Mouse (Mus musculus) cerebellum, adult 11-12 months (tissue): ENCODE measurements around the gene Hdgfl3.

ENCODE experiments used
- DNase-seq: peaks from one replicate; pipeline ENCODE4 v3.0.0; 2022

The Hdgfl3 gene

DNA sequence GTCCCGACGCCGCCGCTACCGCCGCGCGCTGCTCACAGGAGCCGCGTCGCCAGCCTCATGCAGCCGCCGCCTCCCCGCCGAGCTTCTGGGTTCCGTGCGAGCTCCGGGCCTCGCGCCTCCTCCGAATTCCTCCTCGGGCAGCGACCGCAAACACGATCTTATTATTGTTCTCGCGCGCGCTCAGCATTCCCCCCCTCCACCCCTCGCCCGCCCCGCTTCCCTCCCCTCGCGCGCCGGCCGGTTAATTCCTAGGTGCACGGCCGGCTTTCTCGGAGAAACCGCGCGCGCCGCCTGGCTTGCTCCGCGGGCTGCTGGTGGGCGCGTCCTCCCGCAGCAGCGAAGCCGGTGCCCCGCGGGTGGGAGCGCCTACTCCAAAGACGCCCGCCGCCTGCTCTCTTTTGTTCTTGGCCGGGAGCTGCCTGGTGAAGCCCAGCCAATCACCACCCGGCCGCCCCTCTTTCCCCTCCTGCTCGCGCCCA is at the start of gene Hdgfl3:
Gene Hdgfl3, minus strand, starts transcription at position 207 of the 479 bp plus-strand sequence.
- DNase-seq, result peak; percentile 86

DNA sequence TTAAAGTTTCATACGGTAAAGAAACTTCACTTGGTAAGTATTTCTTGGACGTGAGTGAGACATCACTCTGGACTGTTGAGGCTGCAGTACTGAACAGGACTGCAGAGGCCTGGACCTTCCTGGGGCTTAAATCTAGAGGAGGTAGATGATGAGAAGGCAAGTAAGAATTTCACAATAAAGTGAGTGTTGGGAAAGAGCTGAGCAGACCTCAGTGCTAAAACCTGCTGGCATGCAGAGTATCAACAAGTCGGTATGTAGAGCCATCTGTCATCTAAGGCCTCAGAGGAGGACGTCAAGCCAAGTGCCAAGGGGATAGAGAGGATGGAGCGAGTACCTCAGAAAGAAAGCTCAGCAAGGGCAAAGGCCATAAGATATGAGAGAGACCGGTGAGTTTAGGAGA is 49.4 kb upstream of the Hdgfl3 start:
- DNase-seq, result no peak

DNA sequence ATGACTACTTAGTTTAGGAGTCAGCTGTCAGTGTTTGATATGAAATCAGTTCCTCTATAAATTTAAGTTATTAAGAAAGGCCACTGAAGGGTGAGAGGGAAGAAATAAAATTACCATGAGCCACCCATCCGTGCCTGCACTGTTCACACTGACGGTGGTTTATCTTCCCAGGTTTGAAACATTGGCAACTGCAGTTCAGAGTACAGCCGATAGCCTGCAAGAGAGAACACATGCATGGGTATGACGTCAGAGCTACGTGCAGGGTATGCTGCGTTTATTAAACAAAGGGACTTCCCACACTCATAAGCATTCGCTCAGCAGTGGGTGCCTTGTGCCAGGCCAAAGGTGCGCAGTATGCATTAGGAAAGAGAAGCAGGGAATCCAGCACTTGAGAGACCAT is 44.0 kb upstream of the Hdgfl3 start:
- DNase-seq, result no peak

DNA sequence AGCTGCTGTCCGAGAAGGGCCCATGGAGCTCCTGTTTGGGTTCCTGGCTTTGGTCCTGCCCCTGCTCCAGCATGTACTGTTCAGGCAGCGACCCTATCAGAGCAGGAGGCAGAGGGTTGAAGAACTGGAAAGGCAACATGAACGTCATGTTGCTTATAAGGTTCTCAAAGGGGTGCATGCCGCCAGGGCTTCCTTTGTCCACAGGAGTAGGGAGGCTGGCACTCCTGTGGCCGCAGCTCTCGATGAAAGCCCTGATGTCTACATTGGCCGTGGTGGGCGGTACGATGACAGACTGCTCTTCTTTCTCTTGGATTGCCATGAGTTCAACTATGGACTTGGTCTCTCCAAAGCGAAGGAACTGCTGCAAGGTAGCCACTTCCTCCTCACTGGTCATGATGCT is 40.3 kb upstream of the Hdgfl3 start:
- no peak for DNase-seq

DNA sequence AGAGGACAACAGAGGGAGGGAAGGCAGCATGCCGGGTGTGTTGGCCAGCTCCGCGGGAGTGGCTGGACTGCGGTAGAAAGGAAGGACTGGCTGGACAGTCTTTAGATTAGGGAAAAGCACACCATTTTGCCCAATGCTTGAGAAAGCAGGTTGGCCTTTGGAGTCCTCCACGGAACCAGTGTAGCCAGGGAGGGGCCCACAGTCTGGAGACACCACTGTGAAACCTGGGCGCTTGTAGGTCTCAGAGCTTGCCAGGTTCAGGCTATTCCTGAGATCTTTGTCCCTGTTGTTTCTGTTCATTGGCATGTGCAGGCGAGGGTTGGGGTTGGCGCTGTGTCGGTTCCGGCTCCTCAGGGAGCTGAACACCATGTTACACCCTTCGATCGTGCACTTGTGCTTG is 39.7 kb upstream of the Hdgfl3 start:
- DNase-seq, result no peak

DNA sequence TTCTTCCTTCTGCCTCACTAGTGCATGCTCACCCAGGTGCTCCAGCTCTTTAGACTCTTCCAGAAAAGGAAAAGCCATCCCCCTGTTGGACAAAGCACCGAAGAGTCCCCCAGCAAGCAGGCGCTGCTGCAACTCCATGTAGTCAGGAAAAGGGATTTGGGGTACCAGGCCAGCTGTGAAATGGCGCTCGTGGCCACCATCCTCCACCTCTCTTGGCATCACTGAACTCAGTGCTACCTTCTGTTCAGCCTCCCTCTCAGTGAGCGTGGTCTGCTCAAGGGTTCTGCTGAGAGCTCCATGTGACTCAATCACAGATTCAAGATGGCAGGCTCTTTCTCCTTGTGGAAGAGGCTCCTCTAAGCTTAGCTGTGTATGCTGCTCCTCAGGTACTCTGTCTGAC is 39.1 kb upstream of the Hdgfl3 start:
- DNase-seq, result no peak

DNA sequence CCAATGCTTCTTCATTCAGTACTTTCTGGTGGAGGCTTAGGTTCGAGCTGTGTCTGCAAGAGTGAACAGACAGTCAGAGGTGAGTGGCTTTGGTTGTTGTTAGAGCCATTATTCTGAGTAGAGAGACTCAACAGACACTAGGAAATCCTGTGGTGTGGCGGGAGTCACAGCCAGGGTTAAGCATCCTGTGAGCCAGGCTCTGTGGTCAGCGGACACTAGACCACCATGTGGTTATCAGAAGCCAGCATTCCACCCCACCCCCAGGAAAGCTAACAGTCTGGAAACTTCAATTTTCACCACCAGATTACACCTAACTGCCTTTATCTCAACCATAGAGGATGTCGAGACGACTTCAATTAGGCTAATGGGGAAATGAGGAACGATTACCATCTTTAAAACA is 34.7 kb upstream of the Hdgfl3 start:
- no peak for DNase-seq

DNA sequence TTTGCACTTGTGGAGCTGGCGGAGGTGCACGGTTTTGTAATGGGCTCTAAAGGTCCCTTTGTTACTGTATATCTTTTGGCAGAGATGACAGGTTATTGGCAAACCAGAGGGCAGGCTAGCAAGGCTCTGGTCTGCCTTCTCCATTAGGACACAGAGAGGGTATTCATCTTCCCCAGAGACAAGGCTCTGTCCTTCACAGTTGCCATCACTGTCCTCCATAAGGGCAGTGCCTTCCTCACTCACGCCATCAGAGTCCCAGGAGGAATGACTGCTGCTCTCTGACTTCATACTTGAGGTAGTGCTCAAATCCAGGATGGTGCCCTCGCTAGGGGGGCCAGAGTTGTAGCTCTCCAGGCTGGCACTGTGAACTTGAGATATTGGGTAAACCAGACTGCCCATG is 34.2 kb upstream of the Hdgfl3 start:
- no peak for DNase-seq

DNA sequence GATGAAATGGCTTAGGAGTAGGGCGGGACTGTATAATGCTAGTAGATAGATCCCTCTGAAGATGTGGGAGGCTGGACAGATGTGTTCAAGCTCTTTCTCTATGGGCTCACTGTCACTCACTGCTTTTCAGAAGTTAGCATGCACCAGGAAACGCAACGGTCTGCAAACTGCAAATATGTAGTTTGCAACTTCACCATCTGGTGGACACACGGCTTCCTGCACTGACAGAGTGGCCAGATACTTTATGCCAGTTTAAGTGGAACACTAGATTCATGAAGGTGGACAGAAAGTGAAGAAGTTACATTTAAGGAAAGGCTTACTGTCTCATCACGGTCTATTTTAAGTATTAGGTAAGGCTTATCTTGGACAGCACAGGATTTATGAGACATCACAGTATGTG is 31.9 kb upstream of the Hdgfl3 start:
- no peak for DNase-seq

DNA sequence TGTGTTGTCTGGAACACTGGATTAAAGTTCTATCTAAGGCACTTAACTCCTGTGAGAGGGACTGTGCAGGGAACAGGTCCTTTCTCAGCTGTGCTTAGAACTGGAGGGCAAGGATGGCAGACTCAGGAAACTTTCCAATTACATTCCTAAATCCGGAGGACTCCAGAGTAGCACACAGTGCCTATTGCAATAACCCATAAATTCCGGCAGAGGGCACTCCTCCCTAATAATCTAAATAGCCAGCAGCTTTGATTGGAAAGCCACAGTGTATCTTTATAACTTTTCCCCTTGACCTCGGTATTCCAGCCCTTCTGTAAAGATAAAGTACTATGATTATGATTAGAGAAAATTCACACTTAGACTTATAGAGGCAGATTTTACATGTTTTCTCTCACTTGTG is 25.4 kb upstream of the Hdgfl3 start:
- no peak for DNase-seq

DNA sequence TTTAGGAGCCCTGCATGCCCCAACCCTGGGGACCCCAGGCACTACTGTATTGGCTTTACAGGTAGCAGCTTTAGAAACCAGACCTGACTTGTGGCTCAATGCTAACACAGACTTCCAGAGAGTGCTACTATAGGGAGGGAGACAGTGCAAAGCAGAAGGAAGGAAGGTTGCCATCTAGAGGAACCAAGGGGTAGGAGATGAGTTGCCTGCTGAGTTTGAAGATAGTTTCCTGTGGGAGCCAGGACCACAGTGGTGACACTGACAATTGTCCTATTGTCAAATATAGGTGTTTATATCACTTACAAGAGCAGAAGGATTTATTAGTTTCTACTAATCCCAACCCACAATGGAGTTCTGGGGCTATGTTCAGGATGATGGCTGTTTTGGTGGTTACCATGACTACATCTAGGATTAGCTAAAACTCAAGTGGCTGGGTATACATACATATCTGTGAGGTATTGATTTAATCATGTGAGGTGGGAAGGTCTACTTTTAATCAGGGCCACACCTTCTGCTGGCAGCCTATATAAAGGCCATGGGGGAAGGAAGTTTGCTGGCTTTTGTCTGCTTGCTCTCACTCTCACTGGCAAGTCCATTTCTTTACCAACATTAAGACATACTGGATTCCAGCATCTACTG is 20.1 kb upstream of the Hdgfl3 start:
- DNase-seq, result no peak

DNA sequence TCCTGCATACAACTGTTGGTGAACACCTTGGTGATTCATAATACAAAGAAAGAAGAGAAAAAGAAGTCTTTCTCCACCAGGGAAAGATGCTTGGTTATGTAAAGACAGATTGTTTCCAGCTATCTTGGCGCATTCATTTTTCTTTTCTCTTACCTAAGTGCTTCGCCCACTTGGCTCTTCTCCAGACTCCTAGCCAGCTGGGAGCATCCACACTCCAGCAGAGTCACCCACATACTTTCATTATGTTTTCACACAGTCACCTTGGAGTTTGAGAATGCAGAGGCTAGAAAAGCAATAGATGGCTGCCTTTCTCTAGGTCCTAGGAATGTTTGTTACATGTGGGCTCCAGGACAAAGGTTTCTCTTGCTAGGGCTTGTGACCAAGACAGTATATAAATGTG is 16.2 kb upstream of the Hdgfl3 start:
- no peak for DNase-seq

DNA sequence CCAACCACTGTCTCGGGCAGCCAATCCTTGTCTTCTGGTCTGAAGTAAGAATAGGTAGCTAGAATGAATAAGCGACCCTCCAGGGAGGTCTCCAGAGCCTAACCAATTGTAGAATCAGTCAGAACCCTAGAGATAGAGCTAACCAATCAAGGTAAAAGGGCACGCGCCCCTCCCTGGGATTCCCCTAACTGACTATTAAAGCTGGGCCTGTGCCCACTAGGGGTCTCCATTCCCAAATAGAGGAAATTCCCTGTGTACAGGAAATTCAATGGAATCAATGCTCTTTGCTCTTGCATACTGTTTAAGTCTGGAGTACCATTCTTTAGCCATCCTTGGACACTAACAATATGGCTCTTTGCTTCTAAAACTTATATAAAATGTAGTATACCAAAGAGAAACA is 11.1 kb upstream of the Hdgfl3 start:
- no peak for DNase-seq

DNA sequence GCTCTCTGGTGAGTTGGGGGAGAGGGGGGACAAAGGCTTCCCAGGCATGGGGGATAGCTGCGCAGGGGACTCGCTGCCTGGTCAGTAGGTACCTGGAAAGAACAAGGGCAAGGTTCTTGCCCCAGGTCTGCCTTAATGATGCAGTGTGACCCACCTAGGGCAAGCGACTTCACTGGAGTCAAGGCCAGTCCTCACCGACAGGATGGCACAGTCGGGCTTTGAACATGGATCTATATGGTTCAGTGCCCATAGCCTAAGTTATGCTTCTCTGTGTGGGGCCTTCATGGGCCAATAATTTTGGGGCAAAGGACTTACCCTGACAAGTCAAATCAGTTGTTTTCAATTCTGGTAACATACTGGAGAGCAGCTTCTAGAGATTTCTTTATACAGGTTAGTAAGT is 533 bp upstream of the Hdgfl3 start:
- no peak for DNase-seq

DNA sequence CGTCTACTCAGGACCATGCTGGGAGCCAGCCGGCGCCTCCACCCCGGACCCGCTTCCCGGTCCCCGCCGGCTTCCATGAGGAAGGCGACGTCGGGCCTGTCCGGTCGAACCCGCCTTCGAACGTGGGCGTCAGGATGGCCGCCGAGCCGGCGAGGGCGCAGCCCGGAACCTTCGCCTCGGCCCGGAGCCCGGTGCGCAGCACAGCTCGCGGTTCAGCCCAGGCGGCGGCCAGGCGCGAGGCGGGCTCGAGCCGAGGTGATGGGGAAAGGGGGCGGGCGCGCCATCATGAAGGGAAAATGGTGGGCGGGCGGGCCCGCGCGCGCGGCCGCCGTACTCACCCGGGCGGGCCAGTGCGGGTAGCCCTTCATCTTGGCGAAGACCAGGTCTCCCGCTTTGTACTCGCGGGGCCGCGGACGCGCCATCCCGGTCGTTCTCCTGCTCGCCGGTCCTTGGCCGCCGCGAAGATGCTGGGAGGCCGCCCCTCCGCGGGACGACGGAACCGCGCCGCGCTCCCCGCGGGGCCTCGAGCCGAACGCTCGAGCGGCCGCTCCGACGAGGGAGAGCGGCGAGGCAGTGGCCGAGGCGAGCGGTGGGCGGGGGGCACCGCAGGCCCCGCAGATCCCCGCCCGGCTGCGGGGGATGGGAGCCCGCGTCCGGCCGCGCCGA is 539 bp downstream of the Hdgfl3 start:
- DNase-seq, result peak; percentile 63

DNA sequence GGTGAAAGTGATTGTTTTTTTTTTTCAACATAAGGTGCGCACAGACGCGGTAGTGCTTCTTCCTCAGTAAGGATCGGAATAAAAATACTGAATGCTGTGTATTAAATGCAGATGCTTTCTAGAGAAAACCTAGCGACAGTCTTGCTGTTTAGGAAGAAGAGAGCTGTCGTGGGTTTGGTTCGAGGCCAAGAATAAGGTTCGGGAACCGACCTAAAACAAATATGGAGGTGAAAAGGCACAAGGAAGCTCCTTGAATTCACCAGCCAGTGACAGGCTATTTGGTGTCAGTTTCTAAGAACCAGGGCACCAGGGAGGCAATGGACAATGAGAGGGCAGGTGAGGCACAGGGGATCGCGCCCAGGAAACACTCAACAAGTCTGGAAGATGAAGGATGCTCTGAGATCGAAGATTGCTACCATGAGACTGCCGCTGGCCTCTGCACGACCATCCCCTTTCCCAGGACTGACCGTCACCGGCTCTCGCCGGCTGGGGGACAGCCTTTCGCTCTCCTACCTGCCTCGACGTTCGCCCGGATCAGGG is 1.1 kb downstream of the Hdgfl3 start:
- peak; percentile 30 for DNase-seq

DNA sequence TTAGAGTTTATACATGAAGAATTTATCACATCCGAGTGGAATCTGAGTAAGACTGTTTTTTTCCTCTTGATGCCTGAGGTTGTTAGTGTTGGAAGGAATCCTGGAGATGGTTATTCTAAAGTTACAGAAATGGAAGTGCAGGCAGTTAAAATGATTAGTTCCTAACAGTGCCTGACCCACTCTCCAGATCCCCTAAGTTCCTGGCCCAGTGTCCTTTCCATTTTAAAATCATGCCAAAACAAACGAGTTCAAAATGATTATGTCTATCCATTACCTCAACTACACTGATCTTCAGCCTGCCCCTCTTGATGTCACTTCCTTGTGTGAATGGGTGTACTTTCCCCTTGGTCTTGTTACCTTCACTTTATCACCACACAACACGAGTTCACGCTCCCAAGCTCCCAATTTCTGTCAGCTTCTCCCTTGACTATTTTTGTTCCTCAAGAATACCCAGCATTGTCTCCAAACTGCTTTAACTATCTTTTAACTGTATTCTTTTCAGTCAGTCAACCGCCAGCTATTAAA is 1.7 kb downstream of the Hdgfl3 start:
- no peak for DNase-seq

DNA sequence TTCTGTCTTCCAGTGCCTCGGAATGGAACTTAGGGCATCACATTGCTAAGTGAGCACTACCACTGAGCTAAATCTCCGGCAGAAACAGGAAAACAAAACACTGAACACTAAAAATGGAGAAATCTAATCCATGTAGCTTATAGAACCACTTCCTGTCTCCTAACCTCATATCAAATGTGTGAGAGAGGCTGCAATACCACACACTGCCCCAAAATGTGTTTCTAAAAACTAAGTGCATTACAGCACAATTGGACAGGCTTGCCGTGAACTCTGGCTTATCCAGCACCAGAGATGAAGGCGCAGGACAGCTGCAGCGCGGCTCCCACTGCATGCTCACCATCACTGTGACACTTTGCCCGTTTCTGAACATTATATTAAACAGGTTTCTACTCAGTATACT is 5.3 kb downstream of the Hdgfl3 start:
- no peak for DNase-seq

DNA sequence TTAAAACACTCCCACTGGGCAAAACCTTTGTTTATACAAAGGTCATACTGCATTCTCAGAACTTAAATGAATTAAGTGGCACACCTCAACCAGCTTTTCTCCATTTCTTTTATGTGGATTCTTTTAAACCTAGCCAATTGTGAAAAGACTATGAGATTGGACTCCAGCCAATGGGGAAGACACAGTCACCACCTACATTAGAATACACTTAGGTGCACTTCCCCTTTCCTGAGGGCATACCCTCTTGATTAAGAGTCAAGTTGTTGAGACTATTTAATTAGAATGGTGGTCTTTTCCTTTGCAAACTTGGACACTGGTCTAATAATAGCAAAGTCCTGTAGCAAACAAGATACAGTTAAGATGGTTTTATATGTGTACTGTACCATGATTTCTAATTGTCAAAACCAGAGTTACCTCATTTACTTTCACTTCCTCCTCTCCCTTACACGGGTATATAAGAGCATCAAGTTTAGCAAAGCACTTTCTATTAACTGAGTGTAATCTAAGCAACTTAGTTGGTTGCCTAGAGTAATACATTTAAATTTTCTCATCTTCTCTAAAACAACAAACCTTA is 12.8 kb downstream of the Hdgfl3 start:
- no peak for DNase-seq

DNA sequence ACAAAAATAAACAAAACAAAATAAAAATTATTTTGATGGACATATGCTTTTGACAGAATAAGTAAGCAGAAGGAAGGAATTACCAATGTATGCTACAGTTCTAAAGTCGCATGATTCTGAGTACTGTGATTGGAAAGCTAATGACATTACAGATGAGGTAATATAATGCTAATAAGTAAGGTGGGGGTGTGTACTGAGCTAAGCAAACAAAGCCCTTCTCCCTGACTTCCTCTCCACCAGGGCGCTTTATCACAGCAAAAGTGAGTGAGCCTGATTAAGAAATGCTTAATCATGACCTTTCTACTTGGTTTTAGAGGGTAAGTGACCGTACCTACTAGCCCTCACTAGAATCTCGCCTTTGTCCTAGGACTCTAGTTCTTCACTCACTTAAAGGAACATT is 14.0 kb downstream of the Hdgfl3 start:
- DNase-seq, result no peak

DNA sequence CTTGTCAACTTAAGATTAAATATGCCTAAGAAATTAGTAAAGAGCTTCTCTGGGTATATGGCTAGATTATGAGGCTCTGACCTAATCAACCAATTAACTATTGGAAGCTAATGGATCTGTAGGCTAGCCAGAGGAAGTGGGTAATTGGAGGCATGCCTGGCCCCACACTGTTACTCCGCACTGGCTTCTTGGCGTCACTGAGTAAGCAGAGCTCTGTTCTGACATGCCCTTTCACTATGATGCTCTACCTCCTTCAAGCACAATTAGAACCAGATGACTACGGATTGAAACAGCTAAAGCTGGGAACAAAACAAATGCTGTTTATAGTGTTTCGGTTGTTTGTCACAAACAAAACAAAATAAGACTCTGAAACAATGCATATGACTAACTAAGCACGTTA is 16.0 kb downstream of the Hdgfl3 start:
- peak; percentile 13 for DNase-seq

DNA sequence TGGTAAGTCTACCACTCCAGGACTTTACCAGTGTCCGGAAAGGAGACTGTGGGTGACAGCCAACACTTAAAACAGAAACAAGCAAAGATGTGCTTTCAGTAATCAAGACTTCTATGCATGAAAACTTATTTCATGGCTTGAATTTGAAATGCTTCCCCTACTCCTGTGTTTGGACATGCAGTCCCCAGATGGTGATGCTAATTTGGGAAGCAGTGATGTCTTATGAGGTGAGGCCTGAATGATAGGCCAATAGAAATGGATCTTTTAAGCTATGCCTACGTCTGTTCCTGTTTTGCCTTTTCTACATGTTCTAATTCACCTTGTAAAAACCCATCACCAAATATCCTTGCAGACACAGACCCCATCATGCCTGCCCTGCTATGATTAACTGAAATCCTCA is 29.3 kb downstream of the Hdgfl3 start:
- no peak for DNase-seq

DNA sequence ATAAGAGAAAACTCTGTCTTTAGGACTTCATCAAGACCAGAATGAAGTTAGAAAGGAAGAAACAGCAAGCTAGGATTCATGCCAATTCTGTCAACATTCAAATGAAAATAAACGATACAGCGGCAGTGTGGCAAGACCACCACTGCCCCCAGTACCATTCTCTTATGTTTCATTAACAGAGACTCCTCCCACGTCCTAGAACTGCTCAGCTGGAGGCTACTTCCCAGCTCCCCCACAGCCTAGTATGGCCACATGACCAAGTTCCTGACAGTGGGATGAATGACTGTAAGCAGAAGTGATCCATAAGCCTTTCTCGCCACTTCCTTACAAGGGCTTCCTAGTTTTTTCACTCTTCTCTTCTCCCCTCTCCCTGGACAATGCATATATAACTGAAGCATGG is 30.2 kb downstream of the Hdgfl3 start:
- DNase-seq, result no peak

DNA sequence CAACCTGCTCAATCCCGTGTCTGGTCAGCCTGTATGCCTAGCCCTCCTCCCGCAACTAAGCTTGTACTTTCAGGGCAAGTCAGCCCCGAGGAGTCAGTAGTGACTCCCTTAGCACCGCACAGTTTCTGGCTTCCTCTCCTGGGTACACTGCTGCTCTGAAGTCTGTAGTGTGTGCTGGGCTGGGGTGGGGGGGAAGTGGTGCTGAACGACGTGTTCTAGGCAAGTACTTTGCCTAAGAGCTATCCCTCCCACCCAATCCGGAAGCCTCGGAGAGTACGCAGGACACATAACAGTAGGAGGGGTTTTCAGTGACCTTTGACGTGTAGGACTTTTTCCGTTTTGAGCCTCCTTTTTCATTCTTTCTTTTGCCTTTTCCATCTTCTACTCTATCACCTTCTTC is 34.9 kb downstream of the Hdgfl3 start:
- DNase-seq, result no peak
